Mouse (Mus musculus): Measurements from ENCODE around the gene Pcf11. TPM values are rescaled to one million over a fixed set of nuclear protein-coding genes. Genes with fewer than 3 reads are reported as not detected.

Pcf11 gene
- total and polyA plus RNA-seq, 3 experiments, result 30.0 to 37.2 (median 30.5) TPM

DNA sequence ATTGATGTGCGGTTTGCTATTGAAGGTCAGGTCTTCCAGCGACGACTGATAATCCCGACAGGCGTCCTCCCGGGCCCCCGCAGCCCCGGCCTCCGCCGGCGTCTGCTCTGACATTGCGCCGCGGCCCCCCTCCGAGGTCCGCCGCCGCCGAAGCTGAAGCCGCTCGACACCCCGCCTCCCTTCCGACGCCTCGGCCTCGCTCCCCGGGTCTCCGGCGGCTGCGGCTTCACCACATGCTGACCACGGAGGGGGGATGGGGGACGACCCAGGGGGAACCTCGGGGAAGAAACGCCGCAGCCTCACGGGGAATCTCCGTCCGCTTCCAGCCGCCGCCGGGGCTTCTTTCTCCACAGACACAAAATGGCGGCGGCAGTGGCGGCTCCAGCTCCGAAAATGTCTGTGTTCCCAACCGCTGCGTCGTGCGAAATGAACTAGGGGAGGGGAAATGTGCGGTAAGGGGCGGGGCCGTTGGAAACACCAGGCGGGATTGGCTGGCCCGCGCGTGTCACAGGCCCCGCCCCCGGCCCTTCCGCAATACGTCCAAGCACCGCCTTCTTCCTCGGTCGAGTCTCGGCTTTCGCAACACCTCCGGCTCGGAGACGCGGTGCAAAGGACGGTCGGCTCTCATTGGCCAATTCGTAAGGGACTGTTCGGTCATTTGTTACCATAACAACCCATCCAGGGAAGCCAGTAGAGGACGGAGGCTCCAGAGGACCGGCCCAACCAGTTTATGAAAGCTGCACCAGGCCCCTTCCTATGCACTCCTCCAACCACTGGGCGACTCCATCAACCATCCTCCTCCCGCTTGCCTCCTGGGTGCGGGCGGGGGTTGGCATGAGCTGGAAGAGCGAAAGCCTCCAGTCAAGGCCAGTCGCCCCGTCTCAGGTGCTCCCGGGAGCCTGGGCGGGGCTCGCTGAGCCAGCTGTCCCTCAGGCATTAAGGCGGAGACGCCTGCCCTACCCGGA, at the start of gene Pcf11 (continued):
- peak; percentile 12; the same call in 1 of the 2 replicates for TF ChIP-seq MEF2A (IDR thresholded peaks at IDR 0.05; ENCODE audit: borderline replicate concordance, low read depth, low read length)

- DNase-seq (ENCODE audit: extremely low read depth), result peak; percentile 45
- in situ Hi-C loops (cut with MboI; ENCODE audit: low pct_ligation_motif_present, low pct_unique_long_range_greater_than_20kb, low sequenced_read_pairs) (no loop called here), dilution Hi-C loops (cut with MboI; ENCODE audit: extremely low pct_ligation_motif_present, extremely low pct_unique_long_range_greater_than_20kb, low sequenced_read_pairs) (no loop called here)
Measured at GRCm38 (mm10) chr7:92715055-92715454, 45.3 kb upstream of the Pcf11 start.

GRCm38 (mm10) chr7:92711593-92711992, 41.9 kb upstream of the Pcf11 start:
- Histone ChIP-seq H3K27ac (ENCODE audit: insufficient read depth, low read depth) (no peak overlapping the region), H3K9ac (ENCODE audit: insufficient read depth, low read depth) (no peak overlapping the region), H3K79me2 (replicated peaks; ENCODE audit: control insufficient read depth, extremely low read depth, insufficient read depth, poor library complexity, severe bottlenecking) (no peaks in the 10 kb centered on the region), H3K4me1 (ENCODE audit: control insufficient read depth in 1 of 2, insufficient read depth in 2 of 2) (peaks cover 0 to 3% of the 10 kb centered on the region in 2 experiments; a peak in 1 of 4 replicates), H3K9me3 (replicated peaks; ENCODE audit: low read length) (no peaks in the 10 kb centered on the region), H3K4me2 (ENCODE audit: insufficient read depth, low read depth, poor library complexity, severe bottlenecking) (no peak overlapping the region; the same call in 1 of the 2 replicates), H3K36me3 (replicated peaks in 1 of 2; ENCODE audit: control insufficient read depth in 1 of 2, insufficient read depth in 1 of 2, low read length in 1 of 2) (no peaks in the 10 kb centered on the region), H3K27me3 (replicated peaks) (peaks cover 3% of the 10 kb centered on the region), H3K4me3 (replicated peaks in 1 of 3; ENCODE audit: low read depth in 2 of 3, low read length in 2 of 3, poor library complexity in 1 of 3) (no peak overlapping the region)
- DNase-seq (ENCODE audit: extremely low read depth), result no peak
- in situ Hi-C loops (cut with MboI; ENCODE audit: low pct_ligation_motif_present, low pct_unique_long_range_greater_than_20kb, low sequenced_read_pairs), result no loop called here
- TF ChIP-seq EP300 (IDR thresholded peaks at IDR 0.05; ENCODE audit: low read length) (no peak), ZMIZ1 (IDR thresholded peaks at IDR 0.05; ENCODE audit: low read depth, low read length) (no peak), ELF1 (IDR thresholded peaks at IDR 0.05; ENCODE audit: low read depth, low read length) (no peak), NELFE (IDR thresholded peaks at IDR 0.05; ENCODE audit: low read depth, low read length) (no peak), RCOR1 (conservative IDR thresholded peaks at IDR 0.05; ENCODE audit: low read depth, low read length) (no peak), E2F4 (IDR thresholded peaks at IDR 0.05; ENCODE audit: insufficient replicate concordance, low read depth, low read length) (no peak), NRF1 (IDR thresholded peaks at IDR 0.05; ENCODE audit: low read depth, low read length) (no peak), MAZ (IDR thresholded peaks at IDR 0.05; ENCODE audit: low read depth, low read length) (no peak), SMC3 (IDR thresholded peaks at IDR 0.05; ENCODE audit: low read depth, low read length) (no peak), MYC (IDR thresholded peaks at IDR 0.05; ENCODE audit: low read depth, low read length) (no peak), TBP (conservative IDR thresholded peaks at IDR 0.05; ENCODE audit: low read depth, low read length) (no peak), ZNF384 (IDR thresholded peaks at IDR 0.05; ENCODE audit: low read depth, low read length) (no peak), JUND (conservative IDR thresholded peaks at IDR 0.05; ENCODE audit: low read depth, low read length) (no peak), HCFC1 (IDR thresholded peaks at IDR 0.05; ENCODE audit: low read depth, low read length) (no peak), UBTF (IDR thresholded peaks at IDR 0.05; ENCODE audit: low read depth, low read length) (no peak)
- dilution Hi-C loops (cut with MboI; ENCODE audit: extremely low pct_ligation_motif_present, extremely low pct_unique_long_range_greater_than_20kb, low sequenced_read_pairs), result no loop called here

More at GRCm38 (mm10) chr7:92715055-92715454, 45.3 kb upstream of the Pcf11 start:
- Histone ChIP-seq H3K4me1 (ENCODE audit: control insufficient read depth in 1 of 2, insufficient read depth in 2 of 2) (peaks cover 2 to 3% of the 10 kb centered on the region in 2 experiments; a peak in 1 of 4 replicates), H3K9me3 (replicated peaks; ENCODE audit: low read length) (no peaks in the 10 kb centered on the region), H3K4me3 (replicated peaks in 1 of 3; ENCODE audit: low read depth in 2 of 3, low read length in 2 of 3, poor library complexity in 1 of 3) (no peak overlapping the region), H3K79me2 (replicated peaks; ENCODE audit: control insufficient read depth, extremely low read depth, insufficient read depth, poor library complexity, severe bottlenecking) (no peaks in the 10 kb centered on the region), H3K4me2 (ENCODE audit: insufficient read depth, low read depth, poor library complexity, severe bottlenecking) (no peak overlapping the region), H3K9ac (ENCODE audit: insufficient read depth, low read depth) (no peak overlapping the region), H3K36me3 (replicated peaks in 1 of 2; ENCODE audit: control insufficient read depth in 1 of 2, insufficient read depth in 1 of 2, low read length in 1 of 2) (no peaks in the 10 kb centered on the region), H3K27ac (ENCODE audit: insufficient read depth, low read depth) (no peak overlapping the region), H3K27me3 (replicated peaks) (no peaks in the 10 kb centered on the region)
- no peak for TF ChIP-seq ZNF384 (IDR thresholded peaks at IDR 0.05; ENCODE audit: low read depth, low read length)
- TF ChIP-seq ZC3H11A (IDR thresholded peaks at IDR 0.05; ENCODE audit: low read depth, low read length), result no peak
- no peak for TF ChIP-seq RCOR1 (conservative IDR thresholded peaks at IDR 0.05; ENCODE audit: low read depth, low read length)
- TF ChIP-seq MYC (IDR thresholded peaks at IDR 0.05; ENCODE audit: low read depth, low read length), result no peak
- no peak for TF ChIP-seq TCF12 (IDR thresholded peaks at IDR 0.05; ENCODE audit: low read depth, low read length)
- TF ChIP-seq EP300 (IDR thresholded peaks at IDR 0.05; ENCODE audit: low read length), result no peak
- no peak for TF ChIP-seq GABPA (IDR thresholded peaks at IDR 0.05; ENCODE audit: insufficient replicate concordance, low read depth, low read length)
- TF ChIP-seq POLR2AphosphoS2 (IDR thresholded peaks at IDR 0.05; ENCODE audit: low read depth, low read length), result no peak
- TF ChIP-seq MAFK (IDR thresholded peaks at IDR 0.05; ENCODE audit: insufficient replicate concordance, low read length), result no peak
- TF ChIP-seq POLR2A (IDR thresholded peaks at IDR 0.05; ENCODE audit: low read depth, low read length), result no peak
- TF ChIP-seq NELFE (IDR thresholded peaks at IDR 0.05; ENCODE audit: low read depth, low read length), result no peak

Data from CH12.LX (cell line).